Mouse (Mus musculus) megakaryocyte, embryonic 14.5 days (primary cell): Measurements from ENCODE around the gene Havcr2. TPM values are rescaled to one million over a fixed set of nuclear protein-coding genes. Genes with fewer than 3 reads are reported as not detected.
"Not testable (repeated sequence)": the region's sequence is repeated elsewhere in the genome, so short reads cannot be mapped to it uniquely, and the experiment has no call there.

ENCODE experiments used
- H3K27me3 ChIP-seq: replicated peaks from 2 replicates; pipeline ENCODE3; 2012; ENCODE audit warnings: inconsistent platforms
- H3K36me3 ChIP-seq: replicated peaks from 2 replicates; pipeline ENCODE3; 2012; ENCODE audit warnings: low read length, inconsistent platforms, mixed read lengths
- H3K4me1 ChIP-seq: 2 replicates; pipeline ENCODE4 v1.6.1; 2012; ENCODE audit warnings: inconsistent platforms
- H3K4me3 ChIP-seq: replicated peaks from 2 replicates; pipeline ENCODE3; 2012; ENCODE audit warnings: moderate library complexity, mild to moderate bottlenecking, inconsistent platforms
- H3K9me3 ChIP-seq: 2 replicates; pipeline ENCODE4 v1.6.1; 2012; ENCODE audit warnings: inconsistent platforms
- FLI1 ChIP-seq: IDR thresholded peaks from 2 replicates; pipeline ENCODE4 v1.6.1; 2012; ENCODE audit warnings: low read length, inconsistent platforms, mixed read lengths
- GATA1 ChIP-seq: IDR thresholded peaks from 3 replicates; pipeline ENCODE4 v1.6.1; 2012; ENCODE audit warnings: mixed read lengths, low read length, inconsistent platforms, borderline replicate concordance
- polyA plus RNA-seq: library from polyadenylated mRNA; stranded (reverse); fragments of >175 nt; gene quantifications from 2 replicates; pipeline ENCODE4 v1.2.3, GENCODE M21; 2012; ENCODE audit warnings: low replicate concordance; ENCODE audit not compliant: insufficient read depth

The Havcr2 gene
- 2.9 TPM in 1 of 2 replicates, not detected in the other for polyA plus RNA-seq

- Histone ChIP-seq H3K4me1 (peaks cover 67% of the 10 kb centered on the region), H3K9me3 (peaks cover 4% of the 10 kb centered on the region), H3K4me3 (peak within 1 kb of the TSS; percentile 87), H3K36me3 (peaks cover 30% of the 10 kb centered on the region), H3K27me3 (no peaks in the 10 kb centered on the region)
- TF ChIP-seq FLI1 (no peak), GATA1 (peak; percentile 65; the same call in 1 of the 3 replicates)
These were observed at the start of gene Havcr2 for GRCm38 (mm10) chr11:46454453-46455045. Havcr2 (plus strand) TSS chr11:46454935.

GRCm38 (mm10) chr11:46404986-46405385 is 49.7 kb upstream of the Havcr2 start:
- Histone ChIP-seq H3K9me3 (no peaks in the 10 kb centered on the region), H3K36me3 (no peaks in the 10 kb centered on the region), H3K4me1 (peaks cover 2% of the 10 kb centered on the region; the same call in 1 of the 2 replicates), H3K4me3 (no peak overlapping the region), H3K27me3 (peaks cover 35% of the 10 kb centered on the region)
- TF ChIP-seq FLI1, result no peak
- no peak for TF ChIP-seq GATA1

- no peaks in the 10 kb centered on the region for H3K36me3 ChIP-seq
- TF ChIP-seq GATA1 (no peak), FLI1 (no peak)
- H3K4me1 ChIP-seq, result peaks cover 5% of the 10 kb centered on the region; the same call in 1 of the 2 replicates
- H3K9me3 ChIP-seq, result 0 out of 2 replicates have a peak, but pooled peaks cover 3% of the 10 kb centered on the region
- no peak overlapping the region for H3K4me3 ChIP-seq
- peaks cover 34% of the 10 kb centered on the region for H3K27me3 ChIP-seq
These were observed 48.0 kb upstream of the Havcr2 start for GRCm38 (mm10) chr11:46406721-46407120.

GRCm38 (mm10) chr11:46410018-46410563 is 44.6 kb upstream of the Havcr2 start:
- Histone ChIP-seq H3K9me3 (0 out of 2 replicates have a peak, but pooled peaks cover 3% of the 10 kb centered on the region), H3K36me3 (no peaks in the 10 kb centered on the region), H3K4me1 (peaks cover 5% of the 10 kb centered on the region; the same call in 1 of the 2 replicates), H3K4me3 (no peak overlapping the region), H3K27me3 (peaks cover 23% of the 10 kb centered on the region)
- TF ChIP-seq GATA1 (no peak), FLI1 (no peak)

- peaks cover 2% of the 10 kb centered on the region; the same call in 1 of the 2 replicates for H3K9me3 ChIP-seq
- no peak overlapping the region for H3K4me3 ChIP-seq
- no peaks in the 10 kb centered on the region for H3K27me3 ChIP-seq
- H3K36me3 ChIP-seq, result no peaks in the 10 kb centered on the region
- no peak for TF ChIP-seq GATA1
- TF ChIP-seq FLI1, result no peak
- no peaks in the 10 kb centered on the region for H3K4me1 ChIP-seq
These were observed 36.3 kb upstream of the Havcr2 start for GRCm38 (mm10) chr11:46418438-46418837.

GRCm38 (mm10) chr11:46418860-46419259 is 35.9 kb upstream of the Havcr2 start:
- Histone ChIP-seq H3K36me3 (no peaks in the 10 kb centered on the region), H3K9me3 (peaks cover 2% of the 10 kb centered on the region; the same call in 1 of the 2 replicates), H3K27me3 (no peaks in the 10 kb centered on the region), H3K4me3 (no peak overlapping the region), H3K4me1 (no peaks in the 10 kb centered on the region)
- TF ChIP-seq FLI1 (no peak), GATA1 (no peak)

- Histone ChIP-seq H3K36me3 (no peaks in the 10 kb centered on the region), H3K27me3 (no peaks in the 10 kb centered on the region), H3K4me3 (no peak overlapping the region), H3K4me1 (no peaks in the 10 kb centered on the region), H3K9me3 (peaks cover 2% of the 10 kb centered on the region; the same call in 1 of the 2 replicates)
- no peak for TF ChIP-seq FLI1
- no peak for TF ChIP-seq GATA1
These were observed 33.4 kb upstream of the Havcr2 start for GRCm38 (mm10) chr11:46421086-46421888.

GRCm38 (mm10) chr11:46428131-46428530 is 26.6 kb upstream of the Havcr2 start:
- peaks cover 12% of the 10 kb centered on the region for H3K4me1 ChIP-seq
- not testable (repeated sequence) for H3K36me3 ChIP-seq, H3K4me3 ChIP-seq, H3K9me3 ChIP-seq, H3K27me3 ChIP-seq

GRCm38 (mm10) chr11:46430123-46430522 is 24.6 kb upstream of the Havcr2 start:
- Histone ChIP-seq H3K27me3 (no peaks in the 10 kb centered on the region), H3K36me3 (no peaks in the 10 kb centered on the region), H3K9me3 (no peaks in the 10 kb centered on the region), H3K4me3 (no peak overlapping the region), H3K4me1 (peaks cover 12% of the 10 kb centered on the region)
- TF ChIP-seq FLI1, result no peak
- TF ChIP-seq GATA1, result no peak

- TF ChIP-seq GATA1 (no peak), FLI1 (no peak)
- H3K4me3 ChIP-seq, result no peak overlapping the region
- H3K9me3 ChIP-seq, result no peaks in the 10 kb centered on the region
- no peaks in the 10 kb centered on the region for H3K36me3 ChIP-seq
- peaks cover 20% of the 10 kb centered on the region for H3K4me1 ChIP-seq
- no peaks in the 10 kb centered on the region for H3K27me3 ChIP-seq
These were observed 23.6 kb upstream of the Havcr2 start for GRCm38 (mm10) chr11:46431129-46431528.
